Mouse (Mus musculus) kidney, adult 10 weeks (tissue): Measurements from ENCODE around the gene Fancc. TPM values are rescaled to one million over a fixed set of nuclear protein-coding genes. Genes with fewer than 3 reads are reported as not detected.

Experiments used
- polyA plus RNA-seq: library from polyadenylated mRNA; stranded (reverse); fragments of 350-450 nt; fragmentation: Illumina TruSeq; extraction: RNeasy Lipid Tissue Mini Kit (QIAGEN cat#74804); gene quantifications from one replicate; pipeline ENCODE4 v1.2.3, GENCODE M21; 2014; ENCODE audit warnings: low read depth, low replicate concordance

Fancc gene
- polyA plus RNA-seq, result 13.1 TPM

GRCm38 (mm10) chr13:63496646-63497582, at the start of gene Fancc:
Gene Fancc, minus strand, starts transcription at chr13:63497278.

Other genes starting within 250 kb of the Fancc start
- 19.7 TPM for gene Ptch1, start 76.3 kb upstream of the Fancc start, polyA plus RNA-seq